Mouse (Mus musculus) CD4-positive, CD25-positive, alpha-beta regulatory T cell, adult 4 months (primary cell): Measurements from ENCODE around the gene Ift43. TPM values are rescaled to one million over a fixed set of nuclear protein-coding genes. Genes with fewer than 3 reads are reported as not detected.

Experiments used
- ATAC-seq: one replicate; pipeline ENCODE4 v1.8.0; 2017
- polyA plus RNA-seq, 2 experiments: library from polyadenylated mRNA; unstranded; fragments of 100-300 nt; shearing (Covaris generic); gene quantifications; one replicate each; pipeline ENCODE4 v1.2.1; 2017

Ift43 gene
- polyA plus RNA-seq = 1 to 10 TPM; 4.0 to 4.7 TPM

DNA sequence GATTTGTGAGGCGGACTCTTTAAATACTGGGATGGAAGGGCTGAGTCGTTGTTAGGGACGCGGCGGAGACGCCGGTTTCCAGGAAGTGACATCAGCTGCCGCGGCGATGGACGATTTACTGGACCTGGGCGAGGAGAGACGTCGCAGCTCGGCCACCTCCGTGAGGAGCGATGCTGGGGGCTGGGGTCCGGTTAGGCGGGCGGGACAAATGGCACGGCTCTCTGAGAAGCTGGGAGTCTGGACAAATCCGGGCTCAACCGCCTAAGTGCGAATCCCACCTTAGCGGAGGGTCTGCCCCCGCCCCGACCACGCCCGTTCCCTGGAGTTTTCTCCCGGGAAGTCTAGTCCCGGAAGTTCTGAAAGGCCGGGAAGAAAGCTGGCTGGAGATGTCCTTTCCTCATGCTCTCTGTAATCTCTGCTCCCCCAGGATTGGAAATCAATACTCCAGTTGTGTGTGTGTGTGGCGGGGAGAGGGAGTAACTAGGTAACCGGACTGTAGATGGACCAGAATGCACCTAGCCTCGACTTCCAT is at the start of gene Ift43:
Ift43 (plus strand) TSS at position 61 of the 532 bp plus-strand sequence.
- ATAC-seq = peak; percentile 38

DNA sequence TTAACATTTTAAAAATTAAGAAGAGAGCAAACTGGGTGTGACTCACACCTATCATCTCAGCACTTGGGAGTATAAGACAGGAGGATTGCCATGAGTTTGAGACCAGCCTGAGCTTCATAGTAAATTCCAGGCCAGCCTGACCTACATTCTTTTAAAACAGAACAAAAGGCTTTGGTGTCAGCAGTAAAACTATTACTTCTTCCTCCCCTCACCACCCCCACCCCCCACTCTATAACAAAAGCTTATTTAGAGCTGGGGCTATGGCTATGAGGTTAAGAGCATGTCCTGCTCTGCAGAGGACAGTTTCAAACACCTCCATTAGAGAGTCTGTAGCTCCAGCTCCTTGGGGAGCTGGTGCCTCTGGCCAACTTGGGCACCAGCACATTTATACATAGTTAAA is 46.8 kb upstream of the Ift43 start:
- no peak for ATAC-seq

- no peak for ATAC-seq
These were observed 45.8 kb upstream of the Ift43 start for GRCm38 (mm10) chr12:86036368-86037166.

GRCm38 (mm10) chr12:86037235-86037921 is 45.0 kb upstream of the Ift43 start:
- ATAC-seq = no peak

GRCm38 (mm10) chr12:86039078-86039477 is 43.3 kb upstream of the Ift43 start:
- ATAC-seq = no peak

GRCm38 (mm10) chr12:86039751-86040150 is 42.6 kb upstream of the Ift43 start:
- no peak for ATAC-seq

- peak; percentile 84 for ATAC-seq
These were observed 36.2 kb upstream of the Ift43 start for GRCm38 (mm10) chr12:86046141-86046540.

DNA sequence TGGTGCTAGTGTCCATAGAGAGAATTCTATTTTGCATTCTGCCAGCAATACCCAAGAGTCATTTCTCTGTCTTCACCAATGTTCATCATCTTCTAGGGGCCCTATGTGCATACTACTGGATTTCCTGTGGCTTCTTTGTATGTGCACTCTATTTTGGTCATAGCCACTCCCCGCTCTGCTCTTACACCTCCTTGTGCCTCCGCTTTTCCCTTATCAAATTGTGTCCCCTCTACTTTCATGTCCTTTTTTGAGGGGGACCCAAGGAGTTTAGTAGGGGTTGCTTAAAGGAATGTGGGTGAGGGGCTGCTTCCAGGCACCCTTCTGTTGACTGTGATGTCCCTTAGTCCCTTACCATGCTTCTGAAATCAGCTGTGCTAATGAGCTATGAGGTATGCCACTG is 35.6 kb upstream of the Ift43 start:
- ATAC-seq = no peak

- peak; percentile 63 for ATAC-seq
These were observed 35.0 kb upstream of the Ift43 start for GRCm38 (mm10) chr12:86047376-86047775.

DNA sequence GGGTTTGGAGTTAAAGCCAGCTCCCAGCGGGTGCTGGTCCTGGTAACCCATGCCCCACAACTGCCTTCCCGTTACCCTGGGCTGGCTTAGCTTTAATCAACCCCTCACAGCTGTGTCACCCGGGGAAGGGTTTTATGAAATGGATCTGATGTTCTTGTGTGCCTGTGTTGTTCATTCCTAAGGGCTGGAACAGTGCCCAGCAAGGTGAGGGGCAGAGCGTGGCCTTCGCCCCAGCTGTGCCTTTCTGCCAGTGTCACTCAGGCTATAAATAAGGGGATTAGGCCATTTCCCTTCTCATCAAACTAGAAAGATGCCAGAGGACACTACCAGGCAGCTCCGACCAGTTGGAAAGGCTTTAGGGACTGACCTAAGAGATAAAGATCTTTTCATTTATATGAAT is 32.5 kb upstream of the Ift43 start:
- ATAC-seq = no peak

GRCm38 (mm10) chr12:86051477-86051876 is 30.9 kb upstream of the Ift43 start:
- no peak for ATAC-seq

- ATAC-seq = no peak
These were observed 27.0 kb upstream of the Ift43 start for GRCm38 (mm10) chr12:86055306-86055705.

GRCm38 (mm10) chr12:86056976-86057375 is 25.4 kb upstream of the Ift43 start:
- ATAC-seq = no peak

DNA sequence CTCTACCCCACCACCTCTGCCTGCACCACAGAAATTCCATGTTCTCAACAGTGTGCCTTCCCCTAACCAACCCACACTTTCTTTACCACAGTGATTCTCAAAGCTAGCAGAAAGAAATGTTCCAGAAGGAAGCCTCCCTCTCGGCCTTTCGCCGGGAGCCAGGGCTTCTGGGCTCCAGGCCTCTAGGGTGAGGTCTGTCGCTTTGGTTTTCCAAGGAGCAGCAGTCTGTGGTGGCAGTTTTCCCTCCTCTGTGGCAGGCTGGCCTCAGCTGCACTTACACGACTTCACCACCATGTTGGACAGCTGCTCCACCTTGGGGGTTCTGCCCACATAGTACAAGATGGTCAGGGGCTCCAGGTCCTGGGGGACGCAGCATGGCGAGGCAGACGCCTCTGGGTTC is 24.8 kb upstream of the Ift43 start:
- no peak for ATAC-seq

DNA sequence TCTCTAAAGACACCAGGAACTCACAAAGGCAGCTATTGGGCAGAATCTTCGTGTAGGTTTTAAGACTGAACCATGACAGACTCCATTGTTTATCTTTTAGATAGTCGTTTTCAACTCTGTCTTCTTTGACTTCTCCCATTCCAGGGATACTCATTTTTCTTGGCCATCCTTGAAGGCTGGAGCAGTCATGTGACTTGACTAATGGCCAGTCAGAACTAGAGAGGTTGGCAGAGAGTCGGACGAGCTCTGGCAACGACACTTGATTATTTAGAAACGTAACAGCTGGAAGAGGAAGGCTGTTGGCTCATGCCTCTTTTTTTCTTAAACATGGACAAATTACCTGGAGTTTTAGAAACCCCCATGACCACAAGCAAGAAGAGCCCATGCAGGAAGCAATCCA is 23.0 kb upstream of the Ift43 start:
- no peak for ATAC-seq

DNA sequence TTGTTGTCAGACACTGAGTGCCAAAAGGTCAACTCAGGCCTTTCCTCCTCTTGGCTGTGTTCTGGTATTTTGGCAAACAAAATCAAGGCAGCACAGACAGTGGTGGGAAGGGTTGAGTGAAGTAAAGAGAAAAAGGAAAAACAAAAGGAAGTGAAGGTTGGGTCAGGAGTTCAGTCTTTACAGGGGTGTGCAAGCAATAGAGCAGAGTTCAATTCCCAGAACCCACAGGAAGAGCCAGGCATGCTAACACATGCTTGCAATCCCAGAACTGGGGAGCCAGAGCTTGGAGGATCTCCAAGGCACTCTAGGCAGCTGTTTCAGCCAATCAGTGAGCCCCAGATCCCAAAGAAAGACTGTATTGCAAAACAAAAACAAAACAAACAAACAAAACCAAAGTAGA is 17.5 kb upstream of the Ift43 start:
- no peak for ATAC-seq

- ATAC-seq = no peak
These were observed 10.9 kb upstream of the Ift43 start for GRCm38 (mm10) chr12:86071432-86071831.

DNA sequence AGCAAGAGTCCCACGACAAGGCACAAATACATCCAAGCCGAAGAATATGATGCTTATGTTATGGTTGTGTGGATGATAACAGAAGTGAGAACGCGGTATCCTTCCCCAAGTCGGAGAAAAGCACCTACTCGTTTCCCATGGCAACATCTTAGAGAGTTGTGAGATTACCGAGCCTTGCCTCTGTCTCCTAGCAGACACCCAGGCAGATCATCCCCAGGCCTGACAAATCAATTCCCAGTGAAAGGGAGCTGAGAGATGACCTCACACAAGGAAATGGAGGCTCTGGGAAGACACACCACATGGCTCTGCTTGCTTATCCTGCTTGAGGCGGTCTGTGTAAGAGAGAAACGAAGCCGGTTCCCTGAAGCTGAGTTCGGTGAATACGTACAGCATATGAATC is 7.7 kb upstream of the Ift43 start:
- ATAC-seq = no peak

DNA sequence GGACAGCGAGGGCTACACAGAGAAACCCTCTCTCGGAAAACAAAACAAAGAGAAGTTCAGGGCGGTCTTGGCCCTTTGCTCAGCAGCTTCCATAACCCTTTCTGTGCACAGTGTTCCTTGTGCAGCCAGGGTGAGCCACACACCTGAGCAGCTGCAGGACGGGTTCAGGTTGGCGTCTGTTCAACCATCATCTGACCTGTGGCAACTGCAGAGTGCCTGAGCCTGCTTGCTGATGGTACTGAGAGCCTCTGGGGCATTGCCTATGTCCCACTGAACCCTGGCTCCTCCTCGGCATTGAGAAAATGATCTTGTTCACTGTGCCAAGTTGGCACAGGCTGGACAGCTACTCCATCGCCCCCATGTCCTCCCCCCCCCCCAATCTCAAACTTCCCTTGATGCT is 7.0 kb upstream of the Ift43 start:
- no peak for ATAC-seq

- ATAC-seq = no peak
These were observed 5.9 kb upstream of the Ift43 start for GRCm38 (mm10) chr12:86076321-86076901.

- ATAC-seq = no peak
These were observed 5.0 kb upstream of the Ift43 start for GRCm38 (mm10) chr12:86077322-86077721.

DNA sequence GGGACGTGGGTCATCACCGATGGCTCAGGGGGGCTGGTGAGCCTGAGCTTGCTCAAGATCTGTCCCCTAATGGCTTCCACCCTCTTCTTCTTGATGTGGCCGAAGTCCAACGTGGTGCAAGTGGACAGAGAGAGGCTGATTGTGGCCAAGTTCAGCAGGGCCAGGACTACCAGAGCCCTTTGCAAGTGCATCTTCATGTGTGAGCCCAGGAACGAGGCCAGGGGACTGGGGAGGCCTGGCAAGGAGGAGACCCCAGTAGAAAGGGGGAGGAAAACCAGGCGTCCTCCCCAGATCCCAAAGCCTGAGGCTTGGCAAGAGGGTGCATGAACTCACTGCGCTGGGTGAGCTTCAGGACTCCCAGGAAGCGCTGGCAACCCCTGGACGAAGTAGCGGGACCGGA is 4.6 kb upstream of the Ift43 start:
- ATAC-seq = no peak

GRCm38 (mm10) chr12:86078176-86078552 is 4.2 kb upstream of the Ift43 start:
- no peak for ATAC-seq
